Mouse (Mus musculus) erythroid progenitor cell, adult 5-6 weeks (primary cell): ENCODE measurements around the gene Erbb4. TPM values are rescaled to one million over a fixed set of nuclear protein-coding genes. Genes with fewer than 3 reads are reported as not detected.

Experiments used
- ATAC-seq: replicated peaks from 2 replicates; pipeline ENCODE4 v1.8.0; 2016; ENCODE audit warnings: moderate number of reproducible peaks, mild to moderate bottlenecking, moderate TSS enrichment, inconsistent platforms; ENCODE audit not compliant: poor library complexity, low FRiP score, severe bottlenecking
- total RNA-seq, 2 experiments: library from RNA; stranded (forward) in 1 of 2; stranded (reverse) in 1 of 2; fragments of 150-400 nt in 1 of 2; fragments of 186-747, 209-891 nt in 1 of 2; gene quantifications; 2 replicates each; pipeline versions ENCODE4 v1.2.3 to v1.2.4; 2015 to 2017; ENCODE audit warnings: low replicate concordance in 2 of 2

The Erbb4 gene
- total RNA-seq, 2 experiments from 2014 or later = not detected

DNA sequence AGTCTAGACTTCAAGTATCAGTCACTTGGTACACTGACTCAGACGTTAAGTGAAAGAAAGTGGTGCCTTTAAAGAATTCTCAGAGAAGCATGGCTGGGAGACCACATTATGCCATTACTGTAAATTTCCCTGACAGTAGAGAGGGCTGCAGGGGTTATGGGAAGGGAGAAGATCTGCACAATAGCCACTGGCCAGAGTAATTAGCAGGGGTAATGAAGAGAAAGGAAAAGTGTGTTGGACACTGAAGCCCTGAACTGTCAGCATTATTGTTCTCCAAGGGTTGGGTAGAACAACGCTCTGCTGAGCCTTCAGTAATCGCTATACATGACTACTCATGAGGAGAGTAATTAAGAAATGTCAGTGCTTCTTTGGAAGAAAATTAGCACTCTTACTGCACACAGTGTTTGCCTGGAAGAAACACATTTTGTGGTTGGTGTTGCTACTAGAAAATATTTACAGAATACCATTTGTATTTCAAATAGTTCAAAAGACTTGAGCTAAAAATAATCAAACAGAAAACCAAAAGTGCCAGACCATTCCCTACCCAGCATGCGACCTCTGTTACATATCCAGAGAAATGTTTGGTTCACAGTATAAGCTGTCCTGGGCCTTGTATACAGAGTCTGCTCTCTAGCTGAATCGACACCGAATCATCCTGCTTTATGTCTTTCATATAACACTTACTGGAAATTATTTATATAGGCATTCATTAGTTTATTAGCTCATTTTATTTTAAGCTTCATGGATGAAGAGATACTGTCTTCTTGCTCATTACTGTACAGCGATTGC lies 965.1 kb downstream of the Erbb4 start:
- no peak for ATAC-seq

GRCm38 (mm10) chr1:68134943-68135342 lies 972.9 kb downstream of the Erbb4 start:
- no peak for ATAC-seq

- ATAC-seq = no peak
These were observed 973.4 kb downstream of the Erbb4 start for GRCm38 (mm10) chr1:68134450-68134849.

DNA sequence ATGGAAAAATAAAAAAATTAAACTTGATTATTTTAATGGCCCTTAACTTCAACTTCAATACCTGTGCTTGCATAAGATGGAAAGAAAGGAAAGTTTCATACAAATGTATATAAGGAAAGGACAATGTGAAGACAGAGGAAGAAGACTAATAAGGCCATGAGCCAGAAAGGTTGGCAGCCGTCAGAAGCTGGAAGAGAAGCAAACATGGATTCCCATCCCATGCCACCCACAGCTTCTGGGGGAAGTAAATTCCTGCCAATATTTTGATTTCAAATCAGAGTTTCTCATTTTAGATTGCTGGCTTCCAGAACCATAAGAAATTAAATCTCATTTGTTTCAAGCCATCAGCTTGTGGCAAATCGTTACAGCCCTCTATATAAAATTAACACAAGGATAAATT lies 984.3 kb downstream of the Erbb4 start:
- no peak for ATAC-seq

- ATAC-seq = no peak
These were observed 987.5 kb downstream of the Erbb4 start for GRCm38 (mm10) chr1:68120364-68120763.

DNA sequence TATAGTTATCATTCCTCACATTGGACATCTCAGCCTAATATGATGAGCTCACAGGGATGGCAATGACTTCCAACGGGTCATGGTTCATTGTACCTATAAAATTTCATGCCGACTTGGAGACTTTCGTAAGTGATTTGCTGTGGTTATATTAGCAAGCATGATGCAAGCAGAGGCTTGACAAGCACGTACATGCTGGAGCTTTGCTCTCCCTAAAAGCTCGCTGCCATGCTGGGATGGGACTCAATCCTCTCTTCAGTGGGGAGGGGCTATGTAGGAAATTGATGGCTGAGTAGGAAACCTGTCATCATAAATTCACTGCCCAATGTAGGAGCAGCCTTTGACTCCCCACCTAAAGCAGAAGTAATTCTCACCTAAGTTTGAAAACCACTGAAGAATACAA lies 992.1 kb downstream of the Erbb4 start:
- no peak for ATAC-seq

DNA sequence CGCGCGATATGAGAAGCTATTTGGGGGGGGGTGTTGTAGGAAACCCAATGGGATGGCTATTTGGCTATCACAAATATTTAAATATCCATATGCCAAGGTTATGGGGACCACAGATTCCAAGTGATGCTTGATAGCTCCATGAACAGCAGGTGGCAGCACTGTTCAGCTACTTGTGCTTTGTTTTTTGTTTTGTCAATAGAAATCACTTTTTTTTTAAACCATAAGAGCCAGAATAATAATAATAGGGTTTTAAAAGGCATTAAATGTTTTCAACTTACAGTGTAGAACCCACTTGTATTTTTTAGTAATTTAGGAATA lies 1001.4 kb downstream of the Erbb4 start:
- ATAC-seq = no peak

DNA sequence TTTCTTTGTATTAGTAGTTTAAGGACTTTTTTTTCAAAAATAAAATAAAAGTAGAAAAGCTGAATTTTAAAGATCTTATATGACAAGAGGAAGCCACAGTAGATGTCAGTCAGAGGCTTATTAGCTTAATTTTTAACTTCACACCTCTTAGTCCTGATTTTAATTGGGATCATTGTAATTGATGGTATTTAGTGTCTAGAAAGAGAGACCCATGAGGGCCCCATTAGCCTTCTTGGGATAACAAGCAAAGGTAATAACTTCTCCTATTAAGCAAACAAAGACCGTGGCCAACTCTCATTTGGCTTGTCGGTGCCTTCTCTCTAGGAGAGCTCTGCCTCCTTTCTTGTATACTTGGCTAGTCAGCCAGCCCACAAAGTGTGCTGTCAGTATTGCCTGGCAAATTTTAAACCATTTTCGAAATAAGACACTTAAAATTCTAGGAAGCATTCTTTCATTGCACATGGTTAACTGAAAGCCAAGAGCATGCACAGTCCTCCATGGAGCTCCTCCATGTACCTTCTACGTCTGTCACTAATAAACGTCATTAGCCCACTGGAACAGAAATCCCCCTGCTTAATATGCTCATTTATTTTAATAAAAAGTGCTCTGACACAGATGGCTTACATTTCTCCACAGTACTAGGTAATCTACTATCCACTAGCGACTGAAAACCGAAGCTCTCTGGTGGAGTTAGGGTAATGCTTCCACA lies 1001.9 kb downstream of the Erbb4 start:
- no peak for ATAC-seq

DNA sequence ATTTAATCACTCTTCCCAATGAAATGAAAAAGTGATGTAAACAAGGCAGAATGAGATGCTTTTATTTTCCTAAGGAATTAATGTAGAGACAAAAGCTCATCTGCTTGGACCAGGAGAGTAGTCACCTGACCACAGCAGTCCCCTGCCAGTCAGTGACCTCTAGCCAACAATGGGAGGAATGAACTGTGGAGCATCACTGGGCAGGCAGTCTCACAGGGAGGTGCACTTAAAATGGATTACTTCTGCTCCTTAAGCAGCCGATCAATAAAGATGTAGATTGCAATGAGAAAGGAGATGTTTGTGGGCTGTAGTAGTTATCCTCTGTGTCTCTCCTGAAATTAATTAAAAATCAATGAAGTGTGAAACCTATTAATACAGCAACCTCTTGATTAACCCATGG lies 1018.2 kb downstream of the Erbb4 start:
- ATAC-seq = no peak

DNA sequence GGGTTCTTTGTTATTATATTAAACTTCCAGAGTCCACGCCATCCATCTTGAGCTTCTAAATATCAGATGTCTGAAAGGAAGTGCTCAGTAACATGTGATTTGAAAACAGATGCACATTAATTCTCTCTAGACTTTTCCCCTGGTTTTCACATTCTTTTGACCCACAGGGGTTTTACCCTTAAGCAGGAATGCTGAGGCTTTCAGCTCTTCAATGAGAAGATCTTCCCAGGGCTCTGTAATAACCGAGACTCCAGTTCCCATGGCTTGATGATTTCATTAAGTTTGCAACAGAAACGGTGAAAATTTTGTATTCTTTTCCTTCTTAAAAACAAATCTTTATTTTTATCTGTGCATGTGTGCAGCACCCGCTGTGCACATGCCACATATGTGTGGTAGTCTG lies 1051.4 kb downstream of the Erbb4 start:
- ATAC-seq = no peak

DNA sequence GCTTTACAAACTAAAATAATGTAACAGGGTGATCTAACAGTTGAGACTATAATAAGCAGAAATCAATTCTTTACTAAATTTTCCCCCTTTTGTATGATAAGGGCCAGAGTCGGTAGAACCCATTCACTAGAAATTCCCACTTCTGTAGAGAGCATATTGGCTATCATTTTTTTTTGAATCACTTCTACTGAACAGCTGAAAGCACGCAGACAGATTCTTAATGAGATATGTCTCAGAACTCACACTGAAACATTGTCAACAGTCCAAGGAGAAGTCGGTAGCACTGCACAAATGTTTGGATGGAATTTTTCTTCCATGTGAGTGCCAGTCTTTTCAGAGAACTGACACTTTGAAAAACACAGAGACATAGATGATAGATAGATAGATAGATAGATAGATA lies 1053.1 kb downstream of the Erbb4 start:
- no peak for ATAC-seq

DNA sequence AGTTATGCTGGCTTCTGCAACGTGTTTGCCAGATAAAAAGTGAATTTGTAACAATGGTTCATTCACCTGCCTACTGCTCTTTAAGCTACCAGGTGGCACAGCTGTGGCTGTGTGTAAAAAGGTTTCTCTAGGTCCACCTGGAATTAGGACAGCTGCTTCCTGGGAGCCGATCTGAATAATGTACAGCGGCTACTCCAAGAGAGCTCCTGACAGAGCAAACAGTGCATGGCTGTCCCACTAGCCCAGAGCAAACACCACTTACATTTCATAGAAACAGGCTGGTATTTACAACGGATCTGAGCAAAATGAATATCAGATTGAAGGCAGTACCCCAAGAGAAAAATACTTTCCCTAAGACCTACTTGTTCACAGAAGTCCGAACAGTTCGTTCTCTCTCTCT lies 1058.0 kb downstream of the Erbb4 start:
- ATAC-seq = no peak

GRCm38 (mm10) chr1:68047139-68047538 lies 1060.7 kb downstream of the Erbb4 start:
- ATAC-seq = no peak

GRCm38 (mm10) chr1:68046551-68046970 lies 1061.3 kb downstream of the Erbb4 start:
- no peak for ATAC-seq

DNA sequence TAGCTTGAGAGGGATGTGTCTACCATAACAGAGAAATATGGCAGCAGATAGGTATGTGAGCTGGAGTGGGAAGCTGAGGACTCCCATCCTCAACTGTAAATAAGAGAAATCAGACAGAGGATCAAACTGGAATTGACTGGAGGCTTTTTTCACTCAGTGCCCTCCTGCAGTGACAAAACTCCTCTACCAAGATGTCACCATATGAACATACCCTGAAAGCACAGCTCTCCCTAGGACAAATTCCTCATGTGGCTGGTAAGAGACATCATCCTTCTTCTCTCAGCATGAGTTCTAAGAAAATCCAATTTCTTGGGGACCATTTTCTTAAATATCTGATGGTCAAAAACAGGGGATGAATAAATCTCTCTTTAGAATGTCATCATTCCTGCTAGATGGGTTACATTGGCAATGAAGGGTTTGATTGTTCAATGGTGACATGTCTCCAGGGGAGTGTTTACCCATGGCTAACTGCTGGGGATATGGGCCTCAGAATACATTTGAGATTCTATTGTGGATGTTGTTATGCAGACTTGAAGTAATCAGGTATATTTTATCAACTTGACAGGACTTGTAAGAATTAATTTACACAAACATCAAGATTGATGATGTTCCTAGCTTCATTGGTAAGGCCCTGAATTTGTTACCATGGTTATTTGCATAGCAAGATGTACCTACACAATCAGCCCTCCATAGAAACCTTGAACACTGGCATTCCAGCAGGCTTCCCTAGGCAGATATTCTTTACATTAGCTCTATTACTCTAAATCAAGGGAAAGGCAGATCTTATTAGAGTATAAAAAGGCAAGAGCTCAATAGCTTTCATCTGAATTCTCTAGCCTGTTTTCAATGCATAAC lies 1083.5 kb downstream of the Erbb4 start:
- no peak for ATAC-seq

GRCm38 (mm10) chr1:68020020-68020419 lies 1087.8 kb downstream of the Erbb4 start:
- ATAC-seq = no peak

DNA sequence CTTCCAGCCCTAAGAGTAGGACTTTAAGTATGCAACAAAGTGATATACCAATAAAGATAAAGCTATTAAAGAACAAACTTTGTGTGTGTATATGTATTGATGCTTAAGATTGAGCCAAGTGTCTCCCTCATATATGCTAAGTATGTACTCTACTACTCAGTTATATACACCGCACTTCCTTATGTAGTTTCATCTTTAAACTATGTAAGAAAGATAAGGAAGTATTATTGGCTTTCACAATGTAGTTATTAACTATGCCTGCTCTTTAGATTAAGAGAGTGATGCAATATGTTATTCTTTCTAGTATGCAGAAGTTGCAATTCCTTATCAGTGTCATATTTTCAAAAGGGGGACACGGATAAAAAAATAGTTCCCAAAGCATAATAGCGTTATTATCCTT lies 1088.2 kb downstream of the Erbb4 start:
- no peak for ATAC-seq
